Mouse (Mus musculus) hindbrain, embryonic 16.5 days (tissue): Measurements from ENCODE around the gene Slc25a21. TPM values are rescaled to one million over a fixed set of nuclear protein-coding genes. Genes with fewer than 3 reads are reported as not detected.
A peak's percentile ranks its signal among the peaks of the same experiment; 100 is the strongest.

Experiments
- ATAC-seq: fragments of 200-750 bp; cut with Nextera tagmentation; 2 replicates; pipeline ENCODE4 v1.8.0; 2017; ENCODE audit warnings: moderate TSS enrichment, moderate library complexity
- H3K27ac ChIP-seq: fragments of 300-500 bp; sonication (generic); 2 replicates; pipeline ENCODE4 v1.5.1; 2014; ENCODE audit warnings: low read depth, mild to moderate bottlenecking, control low read depth, low read length, moderate library complexity
- H3K27me3 ChIP-seq: fragments of 300-500 bp; sonication (generic); replicated peaks from 2 replicates; pipeline ENCODE4 v1.6.1; 2014; ENCODE audit warnings: low read length; ENCODE audit not compliant: control insufficient read depth, insufficient read depth
- H3K36me3 ChIP-seq: fragments of 300-500 bp; sonication (generic); 2 replicates; pipeline ENCODE4 v1.6.1; 2014; ENCODE audit warnings: mild to moderate bottlenecking, low read length, moderate library complexity, mixed read lengths; ENCODE audit not compliant: control insufficient read depth, insufficient read depth
- H3K4me1 ChIP-seq: fragments of 300-500 bp; sonication (generic); 2 replicates; pipeline ENCODE4 v1.6.1; 2014; ENCODE audit warnings: low read depth, low read length; ENCODE audit not compliant: control insufficient read depth, insufficient read depth
- H3K4me2 ChIP-seq: fragments of 300-500 bp; sonication (generic); 2 replicates; pipeline ENCODE4 v1.6.1; 2014; ENCODE audit warnings: mild to moderate bottlenecking, low read length, control low read depth, moderate library complexity
- H3K4me3 ChIP-seq: fragments of 300-500 bp; sonication (generic); 2 replicates; pipeline ENCODE4 v1.5.1; 2014; ENCODE audit warnings: mild to moderate bottlenecking, low read length, control low read depth, moderate library complexity
- H3K9ac ChIP-seq: fragments of 300-500 bp; sonication (generic); 2 replicates; pipeline ENCODE4 v1.6.1; 2014; ENCODE audit warnings: low read depth, mild to moderate bottlenecking, control low read depth, low read length, moderate library complexity
- H3K9me3 ChIP-seq: fragments of 300-500 bp; sonication (generic); 2 replicates; pipeline ENCODE4 v1.6.1; 2014; ENCODE audit warnings: mild to moderate bottlenecking, low read length, moderate library complexity; ENCODE audit not compliant: control insufficient read depth
- WGBS: fragments of 180-500 bp; shearing (Covaris S2); extraction: QIAGEN DNeasy Blood & Tissue Kit; methylation state at CpG from one replicate; pipeline ENCODE4 v1.1.7; 2014; 5-methylcytosine and 5-hydroxymethylcytosine counted together
- polyA plus RNA-seq: library from polyadenylated mRNA; unstranded; fragments of >200 nt; fragmentation: Nextera tagmentation; extraction: Ambion mirVana; gene quantifications from 2 replicates; pipeline ENCODE4 v1.2.1, GENCODE M21; 2015

Gene Slc25a21
- polyA plus RNA-seq, 1 experiment from 2014 or later = 0.20 TPM

DNA sequence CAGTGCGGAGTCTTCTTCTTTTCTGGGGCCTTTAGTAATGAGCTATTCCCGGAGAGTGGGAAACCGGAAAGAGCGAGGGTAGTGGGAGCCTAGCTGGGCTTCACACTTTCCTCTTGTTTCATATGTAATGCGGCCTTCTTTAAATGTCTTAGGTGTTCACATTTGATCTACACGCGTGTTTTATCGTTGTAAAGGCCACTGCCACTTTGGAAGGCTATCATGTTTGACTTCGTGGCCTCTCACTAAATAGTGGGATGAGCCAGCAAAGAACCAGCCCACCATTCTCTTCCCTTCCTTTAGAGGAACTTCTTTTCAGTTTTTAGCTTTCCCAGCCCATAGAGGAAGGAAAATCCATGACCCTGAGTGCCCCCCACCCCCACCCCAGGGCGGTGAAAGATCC is 507.9 kb downstream of the Slc25a21 start:
- Histone ChIP-seq H3K4me1 (no peaks in the 10 kb centered on the region), H3K27me3 (peaks cover 68% of the 10 kb centered on the region), H3K9ac (no peak overlapping the region), H3K4me3 (no peak overlapping the region), H3K4me2 (no peak overlapping the region), H3K27ac (no peak overlapping the region), H3K9me3 (peaks cover 3% of the 10 kb centered on the region), H3K36me3 (no peaks in the 10 kb centered on the region)
- WGBS = under 1% methylated on average over 10 of the region's 10 CpGs
- ATAC-seq = no peak

DNA sequence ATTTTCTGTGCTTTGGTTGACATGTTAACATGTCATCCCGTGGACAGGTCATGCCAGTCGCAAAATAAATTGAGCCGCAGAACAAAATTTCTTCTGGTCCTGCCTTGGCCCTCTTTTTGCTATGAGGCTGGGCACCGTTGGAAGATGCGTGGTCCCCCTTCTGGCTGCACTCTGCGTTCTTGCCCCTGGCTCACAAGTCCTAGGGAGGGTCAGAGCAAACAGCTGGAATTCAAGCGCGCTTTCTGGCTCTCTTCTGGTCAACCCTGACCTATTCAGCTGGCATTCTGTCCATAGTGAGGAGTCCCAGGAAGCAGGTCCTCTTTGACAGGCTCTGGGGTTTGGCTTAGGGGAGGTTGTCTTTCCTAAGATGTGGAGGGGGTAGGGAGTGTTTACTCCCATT is 508.4 kb downstream of the Slc25a21 start:
- no peak overlapping the region for H3K4me3 ChIP-seq
- H3K9me3 ChIP-seq = peaks cover 3% of the 10 kb centered on the region
- WGBS = 1% methylated on average over 8 of the region's 8 CpGs
- H3K36me3 ChIP-seq = no peaks in the 10 kb centered on the region
- no peaks in the 10 kb centered on the region for H3K4me1 ChIP-seq
- no peak overlapping the region for H3K4me2 ChIP-seq
- peaks cover 72% of the 10 kb centered on the region for H3K27me3 ChIP-seq
- no peak overlapping the region for H3K27ac ChIP-seq
- H3K9ac ChIP-seq = no peak overlapping the region
- ATAC-seq = no peak

DNA sequence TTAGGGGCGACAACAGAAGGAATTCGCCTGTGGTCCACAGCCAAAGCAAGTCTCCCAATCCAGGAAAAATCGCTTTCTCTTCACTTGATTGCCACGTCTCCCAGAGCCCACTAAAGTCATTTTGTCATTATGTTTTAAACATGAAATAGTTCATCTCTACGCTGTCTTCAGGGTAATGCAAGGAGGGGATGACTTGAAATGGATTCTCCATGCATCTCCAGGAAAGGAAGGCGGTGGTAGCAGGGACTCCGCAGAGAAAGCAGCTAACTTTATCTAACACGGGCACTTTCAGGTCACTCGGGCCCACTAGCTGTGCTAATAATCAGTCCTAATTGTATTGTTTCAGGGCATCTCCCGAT is 508.8 kb downstream of the Slc25a21 start:
- Histone ChIP-seq H3K4me1 (no peaks in the 10 kb centered on the region), H3K4me3 (no peak overlapping the region), H3K4me2 (no peak overlapping the region), H3K27ac (no peak overlapping the region), H3K9ac (no peak overlapping the region), H3K36me3 (no peaks in the 10 kb centered on the region), H3K9me3 (peaks cover 3% of the 10 kb centered on the region), H3K27me3 (peaks cover 72% of the 10 kb centered on the region)
- no peak for ATAC-seq
- WGBS = 1% methylated on average over 10 of the region's 10 CpGs

DNA sequence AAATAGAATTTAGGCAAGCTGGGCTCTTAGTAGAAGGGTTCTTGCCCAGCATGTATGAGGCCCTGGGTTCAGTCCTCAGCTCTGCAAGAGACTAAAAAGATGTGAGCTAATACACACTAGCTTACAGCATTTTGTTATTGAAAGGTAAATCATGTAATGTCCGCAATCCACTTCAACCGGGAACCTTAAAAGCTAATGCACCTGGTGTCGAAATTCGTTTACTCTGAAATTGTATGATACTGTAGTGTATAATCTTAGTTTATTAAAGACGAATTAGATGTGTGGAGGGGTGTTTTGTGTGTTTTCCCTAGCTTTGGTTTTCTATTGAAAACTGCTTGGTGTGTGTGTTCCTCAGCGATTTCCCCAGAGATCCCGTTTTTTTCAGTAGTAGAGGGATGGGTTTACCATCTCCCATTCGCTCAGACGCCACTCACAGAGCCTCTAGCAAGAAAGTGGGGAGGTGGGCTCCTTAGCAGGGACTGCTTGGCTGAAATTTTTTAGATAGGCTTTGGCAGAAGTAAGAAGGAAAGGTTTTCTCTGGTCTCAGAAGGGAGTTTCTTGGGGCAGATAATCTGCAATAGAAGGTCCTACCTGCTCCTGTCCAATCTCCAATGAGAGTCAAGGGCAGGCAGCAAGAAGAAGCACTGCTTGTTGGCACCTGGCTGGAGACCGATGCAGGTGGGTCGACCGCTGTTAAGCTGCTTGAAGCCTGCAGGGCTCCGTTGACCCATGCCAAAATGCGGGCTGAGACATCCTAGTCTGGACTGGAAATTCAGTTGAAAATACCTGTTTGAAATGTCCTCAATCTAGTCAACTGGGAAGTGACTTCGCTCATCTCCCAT is 509.4 kb downstream of the Slc25a21 start:
- ATAC-seq = no peak
- Histone ChIP-seq H3K4me3 (no peak overlapping the region), H3K4me2 (no peak overlapping the region), H3K4me1 (no peaks in the 10 kb centered on the region), H3K9me3 (peaks cover 3% of the 10 kb centered on the region), H3K27me3 (peaks cover 72% of the 10 kb centered on the region), H3K9ac (no peak overlapping the region), H3K36me3 (no peaks in the 10 kb centered on the region), H3K27ac (no peak overlapping the region)
- 3% methylated on average over 15 of the region's 15 CpGs for WGBS

GRCm38 (mm10) chr12:56681096-56681811 is 516.0 kb downstream of the Slc25a21 start:
- peak overlapping the region; percentile 20 for H3K9ac ChIP-seq
- H3K4me3 ChIP-seq = peak overlapping the region; percentile 36
- peak; percentile 61 for ATAC-seq
- no peaks in the 10 kb centered on the region for H3K36me3 ChIP-seq
- no peaks in the 10 kb centered on the region for H3K9me3 ChIP-seq
- peak overlapping the region; percentile 62 for H3K4me2 ChIP-seq
- no peak overlapping the region for H3K27ac ChIP-seq
- H3K27me3 ChIP-seq = peaks cover 74% of the 10 kb centered on the region
- peaks cover 5% of the 10 kb centered on the region for H3K4me1 ChIP-seq
- WGBS = 1% methylated on average over 38 of the region's 38 CpGs

- 72% methylated on average over 7 of the region's 7 CpGs for WGBS
- no peak overlapping the region for H3K4me3 ChIP-seq
- peaks cover 40% of the 10 kb centered on the region for H3K27me3 ChIP-seq
- no peak overlapping the region for H3K9ac ChIP-seq
- H3K4me1 ChIP-seq = peaks cover 5% of the 10 kb centered on the region
- no peaks in the 10 kb centered on the region for H3K36me3 ChIP-seq
- no peak overlapping the region for H3K27ac ChIP-seq
- ATAC-seq = no peak
- no peaks in the 10 kb centered on the region for H3K9me3 ChIP-seq
- H3K4me2 ChIP-seq = no peak overlapping the region
Measured at GRCm38 (mm10) chr12:56677620-56678019, 519.7 kb downstream of the Slc25a21 start.

DNA sequence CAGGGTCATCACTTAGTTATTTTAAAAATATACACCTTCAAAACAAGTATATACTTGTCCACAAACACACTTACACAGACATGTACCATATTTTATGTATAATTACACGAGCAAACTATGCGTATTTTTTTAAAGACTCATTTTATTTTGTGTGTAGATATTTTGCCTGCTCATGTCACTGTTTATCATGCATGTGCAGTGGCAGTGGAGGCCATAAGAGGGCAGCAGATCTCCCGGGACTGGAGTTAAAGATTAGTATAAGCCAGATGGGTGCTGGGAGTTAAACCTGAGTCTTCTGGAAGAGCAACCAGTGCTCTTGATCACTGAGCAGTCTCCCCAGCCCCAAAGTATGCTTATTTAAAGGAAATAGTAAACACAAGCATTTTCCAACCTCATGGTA is 522.5 kb downstream of the Slc25a21 start:
- no peaks in the 10 kb centered on the region for H3K4me1 ChIP-seq
- 36% methylated on average over 3 of the region's 3 CpGs for WGBS
- peaks cover 14% of the 10 kb centered on the region for H3K27me3 ChIP-seq
- no peak overlapping the region for H3K4me3 ChIP-seq
- no peak for ATAC-seq
- no peak overlapping the region for H3K27ac ChIP-seq
- no peaks in the 10 kb centered on the region for H3K9me3 ChIP-seq
- no peaks in the 10 kb centered on the region for H3K36me3 ChIP-seq
- H3K4me2 ChIP-seq = no peak overlapping the region
- no peak overlapping the region for H3K9ac ChIP-seq

DNA sequence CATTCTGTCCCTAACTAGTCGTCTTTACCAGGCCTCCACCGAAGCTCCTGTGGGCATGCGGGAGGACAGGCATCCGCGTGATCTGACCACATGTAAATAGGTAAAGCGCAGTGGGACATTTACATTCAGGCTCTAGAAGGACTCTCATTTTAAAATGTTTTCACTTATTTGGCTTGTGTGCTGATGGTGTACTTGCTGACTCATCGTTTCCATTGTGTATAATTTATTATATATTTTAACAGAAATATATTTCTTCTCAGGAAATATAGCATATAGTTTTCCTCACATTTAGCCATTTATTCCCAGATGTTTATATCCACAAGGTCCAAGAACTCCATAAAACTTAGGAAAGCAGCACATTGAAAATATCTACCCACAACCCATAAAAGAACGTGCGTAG is 526.5 kb downstream of the Slc25a21 start:
- H3K4me3 ChIP-seq = no peak overlapping the region
- no peak overlapping the region for H3K9ac ChIP-seq
- no peaks in the 10 kb centered on the region for H3K4me1 ChIP-seq
- H3K27ac ChIP-seq = no peak overlapping the region
- 93% methylated on average over 9 of the region's 9 CpGs for WGBS
- no peak overlapping the region for H3K4me2 ChIP-seq
- H3K36me3 ChIP-seq = no peaks in the 10 kb centered on the region
- ATAC-seq = no peak
- no peaks in the 10 kb centered on the region for H3K9me3 ChIP-seq
- no peaks in the 10 kb centered on the region; the same call in 1 of the 2 replicates for H3K27me3 ChIP-seq

- H3K4me2 ChIP-seq = no peak overlapping the region
- no peaks in the 10 kb centered on the region; the same call in 1 of the 2 replicates for H3K27me3 ChIP-seq
- WGBS = 82% methylated on average over 9 of the region's 9 CpGs
- no peak overlapping the region for H3K4me3 ChIP-seq
- ATAC-seq = no peak
- H3K9ac ChIP-seq = no peak overlapping the region
- H3K4me1 ChIP-seq = no peaks in the 10 kb centered on the region
- no peaks in the 10 kb centered on the region for H3K9me3 ChIP-seq
- no peaks in the 10 kb centered on the region for H3K36me3 ChIP-seq
- H3K27ac ChIP-seq = no peak overlapping the region
Measured at GRCm38 (mm10) chr12:56669451-56670122, 527.7 kb downstream of the Slc25a21 start.
